Mouse (Mus musculus): Measurements from ENCODE around the gene Syne1.
A peak's percentile ranks its signal among the peaks of the same experiment; 100 is the strongest.

DNA sequence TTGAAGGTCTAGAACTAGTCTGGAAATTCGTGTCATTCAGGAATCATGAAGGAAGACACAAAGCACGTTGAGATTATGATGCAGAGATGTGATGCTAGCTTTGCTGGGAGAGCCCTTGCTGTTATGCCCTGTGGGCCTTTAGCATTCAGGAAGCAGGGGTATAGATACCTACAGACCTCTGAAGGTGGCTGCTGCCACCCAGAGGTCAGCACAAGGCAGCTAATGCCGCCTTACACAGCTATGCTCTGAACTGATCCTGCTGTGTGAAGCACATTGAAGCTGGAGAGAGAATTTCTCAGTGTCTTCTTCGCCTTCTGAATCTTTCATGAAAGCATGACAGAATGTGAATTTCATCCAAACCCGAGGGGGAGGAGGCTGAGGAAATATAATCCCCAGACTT lies 3.7 kb upstream of the Syne1 start:
- TF ChIP-seq EP300 (IDR thresholded peaks at IDR 0.05), result no peak
- peak; percentile 69 for TF ChIP-seq CTCF (IDR thresholded peaks at IDR 0.05)
